Mouse (Mus musculus) activated CD4-positive, CD25-positive, alpha-beta regulatory T cell, adult 4 months (primary cell): Measurements from ENCODE around the gene Fbxw22. TPM values are rescaled to one million over a fixed set of nuclear protein-coding genes. Genes with fewer than 3 reads are reported as not detected.
"Not testable (repeated sequence)": the region's sequence is repeated elsewhere in the genome, so short reads cannot be mapped to it uniquely, and the experiment has no call there.

ENCODE experiments used
- ATAC-seq: one replicate; pipeline ENCODE4 v1.8.0; 2017
- polyA plus RNA-seq, 2 experiments: library from polyadenylated mRNA; unstranded; fragments of 100-300 nt; shearing (Covaris generic); gene quantifications; one replicate each; pipeline ENCODE4 v1.2.1; 2017

Gene Fbxw22
- not detected for polyA plus RNA-seq

DNA sequence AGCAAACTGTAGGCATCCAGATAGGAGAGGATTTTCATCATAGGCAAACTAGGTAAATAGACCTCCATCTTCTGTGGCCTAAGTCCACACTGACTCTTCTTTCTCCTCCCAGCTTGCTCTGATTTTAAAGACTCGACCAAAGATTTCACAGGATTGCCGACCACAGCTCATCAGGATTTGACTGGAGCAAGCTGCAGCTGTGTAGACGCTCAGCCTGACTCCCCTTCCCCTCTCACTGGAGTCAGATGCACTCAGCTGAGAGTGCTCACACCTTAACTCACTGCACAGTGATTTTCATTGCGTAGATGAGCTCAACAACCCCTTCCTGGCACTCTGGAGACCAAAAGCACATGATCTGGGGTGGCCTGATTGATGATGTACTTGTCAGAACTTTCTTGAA is at the start of gene Fbxw22:
Gene Fbxw22, minus strand, starts transcription at position 101 of the 400 bp plus-strand sequence.
- ATAC-seq: not testable (repeated sequence)

DNA sequence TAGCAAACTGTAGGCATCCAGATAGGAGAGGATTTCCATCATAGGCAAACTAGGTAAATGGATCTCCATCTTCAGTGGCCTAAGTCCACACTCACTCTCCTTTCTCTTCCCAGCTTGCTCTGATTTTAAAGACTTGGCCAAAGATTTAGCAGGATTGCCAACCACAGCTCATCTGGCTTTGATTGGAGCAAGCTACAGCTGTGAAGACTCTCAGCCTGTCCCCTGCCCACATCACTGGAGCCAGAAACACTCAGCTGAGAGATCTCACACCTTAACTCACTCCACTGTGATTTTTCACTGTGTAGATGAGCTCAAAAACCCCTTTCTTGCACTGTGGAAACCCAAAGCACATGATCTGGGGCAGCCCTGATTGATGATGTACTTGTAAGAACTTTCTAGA is 44.9 kb upstream of the Fbxw22 start, which contains the start of gene Fbxw16:
Gene Fbxw16, minus strand, starts transcription at position 101 of the 400 bp plus-strand sequence.
- ATAC-seq: no peak

DNA sequence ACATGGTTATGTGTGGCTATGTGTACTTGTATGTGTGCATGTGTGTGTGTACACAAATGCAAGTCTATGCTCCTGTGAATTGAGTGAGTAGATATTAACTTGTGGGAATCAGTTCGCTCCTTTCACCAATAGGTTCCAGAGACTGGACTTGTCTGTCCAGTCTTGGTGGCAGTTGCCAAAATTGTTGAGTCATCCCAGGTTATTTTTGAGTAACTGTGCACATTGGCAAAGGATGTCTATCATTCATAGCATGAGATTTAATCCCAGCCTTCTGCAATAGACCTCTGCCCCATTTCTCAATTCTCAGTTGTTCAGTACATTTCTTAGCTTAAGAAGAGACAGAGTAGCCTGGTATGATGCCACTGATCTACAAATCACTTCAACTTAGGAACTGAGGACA is 28.9 kb upstream of the Fbxw22 start:
- no peak for ATAC-seq

DNA sequence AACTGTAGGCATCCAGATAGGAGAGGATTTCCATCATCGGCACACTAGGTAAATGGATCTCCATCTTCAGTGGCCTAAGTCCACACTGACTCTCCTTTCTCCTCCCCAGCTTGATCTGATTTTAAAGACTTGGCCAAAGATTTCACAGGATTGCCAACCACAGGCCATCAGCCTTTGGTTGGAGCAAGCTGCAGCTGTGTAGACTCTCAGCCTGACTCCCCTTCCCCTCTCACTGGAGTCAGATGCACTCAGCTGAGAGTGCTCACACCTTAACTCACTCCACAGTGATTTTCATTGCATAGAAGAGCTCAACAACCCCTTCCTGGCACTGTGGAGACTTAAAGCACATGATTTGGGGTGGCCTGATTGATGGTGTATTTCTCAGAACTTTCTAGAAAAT is 64.5 kb downstream of the Fbxw22 start, which contains the start of gene Fbxw28:
Gene Fbxw28, minus strand, starts transcription at position 101 of the 400 bp plus-strand sequence.
- not testable (repeated sequence) for ATAC-seq

Other genes starting within 250 kb of the Fbxw22 start
- not detected for gene Fbxw21, start 242.3 kb downstream of the Fbxw22 start, polyA plus RNA-seq
- not detected for gene Fbxw13, start 208.3 kb downstream of the Fbxw22 start, polyA plus RNA-seq
- gene Fbxw20, start 169.5 kb downstream of the Fbxw22 start, polyA plus RNA-seq: not detected
- not detected for gene Fbxw14, start 116.6 kb downstream of the Fbxw22 start, polyA plus RNA-seq
- gene Fbxw28, start 64.6 kb downstream of the Fbxw22 start, polyA plus RNA-seq: not detected
- not detected for gene Fbxw16, start 44.8 kb upstream of the Fbxw22 start, polyA plus RNA-seq
- under 1 TPM in 1 of 2 experiments, not detected in 1; 0.20 TPM for gene Fbxw19, start 91.6 kb upstream of the Fbxw22 start, polyA plus RNA-seq
- not detected for gene Fbxw15, start 164.0 kb upstream of the Fbxw22 start, polyA plus RNA-seq
- gene Fbxw24, start 221.8 kb upstream of the Fbxw22 start, polyA plus RNA-seq: not detected